Mouse (Mus musculus) brown adipose tissue, adult 24 weeks (tissue): ENCODE data around the gene Gpr150. TPM values are rescaled to one million over a fixed set of nuclear protein-coding genes. Genes with fewer than 3 reads are reported as not detected.

ENCODE experiments used
- H3K27ac ChIP-seq: fragments of 200-500 bp; replicated peaks from 2 replicates; pipeline ENCODE4 v1.5.1; 2012; ENCODE audit warnings: low read depth, mild to moderate bottlenecking, low read length
- H3K4me1 ChIP-seq: fragments of 200-500 bp; 2 replicates; pipeline ENCODE4 v1.6.1; 2012; ENCODE audit warnings: low read length, mixed read lengths; ENCODE audit not compliant: control insufficient read depth, insufficient read depth, insufficient read length
- H3K4me3 ChIP-seq: fragments of 200-500 bp; 2 replicates; pipeline ENCODE4 v1.5.1; 2012; ENCODE audit warnings: low read depth, mild to moderate bottlenecking, low read length, moderate library complexity; ENCODE audit not compliant: insufficient read depth
- polyA plus RNA-seq: library from polyadenylated mRNA; stranded (reverse); fragments of >200 nt; gene quantifications from 2 replicates; pipeline ENCODE4 v1.2.4, GENCODE M21; 2012; ENCODE audit not compliant: missing spikeins, insufficient read depth, insufficient read length

Gene Gpr150
- polyA plus RNA-seq: not detected in 2 replicates

DNA sequence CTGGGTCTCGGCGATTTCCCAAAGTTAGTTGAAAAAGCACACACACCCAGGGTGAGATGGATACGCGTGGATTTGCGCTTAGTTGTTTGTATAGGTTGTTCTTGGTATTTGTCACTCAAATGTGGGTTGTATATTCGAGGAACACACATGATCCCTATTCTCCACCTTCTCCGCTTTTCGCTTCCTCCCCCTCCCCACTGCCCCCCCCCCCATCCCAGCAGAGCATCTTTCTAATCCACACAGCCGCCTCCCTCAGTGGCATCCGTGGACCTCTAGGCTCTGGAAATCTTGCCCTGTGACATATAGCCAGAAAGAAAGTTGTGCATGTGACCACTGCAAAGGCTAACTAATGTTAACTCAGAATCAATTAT is at the start of gene Gpr150:
Gene Gpr150 (minus strand): TSS at position 101 of the 371 bp plus-strand sequence.
- Histone ChIP-seq H3K4me3 (peak within 1 kb of the TSS; percentile 51), H3K27ac (no peak within 1 kb of the TSS), H3K4me1 (peaks cover 4% of the 10 kb centered on the region; the same call in 1 of the 2 replicates)

DNA sequence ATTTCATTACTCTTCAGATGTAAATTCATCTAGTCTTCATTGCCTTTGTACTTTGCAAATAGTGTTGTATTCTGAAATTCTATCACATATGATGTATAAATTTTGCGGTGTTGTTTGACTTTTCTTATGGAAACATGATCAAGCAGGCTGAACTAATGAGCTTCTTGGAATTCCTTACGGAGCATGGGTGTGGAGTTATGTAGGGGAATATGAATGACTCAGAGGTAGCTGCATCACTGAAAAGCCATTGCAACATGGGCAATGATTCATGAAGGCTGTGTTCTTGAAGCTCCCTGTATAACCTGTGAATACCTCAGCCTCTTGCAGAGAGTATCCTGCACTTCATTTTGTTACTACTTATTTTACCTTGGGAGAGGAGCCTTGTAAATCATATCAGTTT is 45.2 kb upstream of the Gpr150 start:
- H3K4me3 ChIP-seq: no peak overlapping the region
- no peaks in the 10 kb centered on the region; the same call in 1 of the 2 replicates for H3K4me1 ChIP-seq
- H3K27ac ChIP-seq: no peak overlapping the region

DNA sequence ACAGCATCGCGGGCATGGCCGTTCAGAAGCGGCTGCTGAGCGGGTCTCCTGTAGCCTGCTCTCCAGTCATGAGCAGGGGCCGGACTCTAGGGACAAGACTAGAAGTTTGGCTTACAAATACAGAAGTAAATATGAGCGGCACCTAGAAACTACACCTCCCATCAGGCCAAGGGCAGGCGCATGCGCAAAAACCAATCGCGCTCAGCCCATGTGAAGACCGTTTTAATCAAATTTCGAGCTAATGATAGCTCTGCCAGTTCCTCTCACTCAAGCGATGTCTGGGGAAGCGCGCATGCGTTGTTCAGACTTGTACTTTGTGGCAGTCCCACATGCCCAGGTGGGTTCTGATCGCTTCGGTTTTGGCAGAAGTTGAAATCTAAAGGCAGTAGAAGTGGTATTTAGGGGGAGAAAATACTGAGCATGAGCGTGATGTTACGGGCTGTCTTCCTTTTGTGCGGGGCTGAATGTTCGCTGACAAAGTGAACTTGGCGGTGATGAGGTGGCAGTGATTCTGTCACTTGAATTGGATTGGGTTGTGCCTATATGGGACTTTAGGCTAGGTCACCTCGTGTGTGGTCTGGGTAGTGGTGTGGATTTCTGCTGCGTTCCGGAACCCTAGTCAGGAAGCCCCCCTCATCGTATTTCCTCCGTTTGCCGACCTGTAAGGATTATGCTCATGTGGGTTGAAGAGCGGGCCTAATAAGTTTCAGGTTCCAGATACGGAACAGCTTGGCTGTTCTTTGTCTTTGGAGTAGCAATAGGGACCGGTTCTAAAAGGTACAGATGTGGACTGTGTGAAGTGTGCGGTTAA is 41.9 kb upstream of the Gpr150 start, which contains the start of the genes Arsk and Ttc37:
Gene Arsk (minus strand): TSS at position 168 of the 811 bp plus-strand sequence.
Gene Ttc37 (plus strand): TSS at position 242 of the 811 bp plus-strand sequence.
- Histone ChIP-seq H3K4me3 (peak within 1 kb of the TSS; percentile 86), H3K4me1 (no peaks in the 10 kb centered on the region; the same call in 1 of the 2 replicates), H3K27ac (peak within 1 kb of the TSS; percentile 91)

DNA sequence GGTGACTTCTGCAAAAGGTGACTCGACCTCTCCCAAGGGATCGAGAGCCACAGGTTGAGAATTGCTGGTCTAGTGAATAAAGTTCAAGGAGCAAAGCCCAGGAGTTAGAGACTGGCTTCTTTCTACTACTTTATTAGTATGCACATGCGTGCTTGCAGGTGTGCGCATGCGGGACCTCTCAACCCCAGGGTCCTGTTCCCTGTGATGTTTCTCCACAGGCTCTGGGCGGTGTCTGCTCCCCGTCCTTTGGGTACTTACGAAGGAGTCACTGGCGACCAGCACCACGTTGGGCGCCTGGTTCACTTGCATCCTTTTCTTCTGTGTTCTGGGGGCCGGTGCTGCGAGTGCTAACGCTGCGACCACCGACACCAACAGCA is 41.3 kb upstream of the Gpr150 start:
- H3K27ac ChIP-seq: peak overlapping the region; percentile 23; the same call in 1 of the 2 replicates
- no peaks in the 10 kb centered on the region; the same call in 1 of the 2 replicates for H3K4me1 ChIP-seq
- H3K4me3 ChIP-seq: peak overlapping the region; percentile 81

DNA sequence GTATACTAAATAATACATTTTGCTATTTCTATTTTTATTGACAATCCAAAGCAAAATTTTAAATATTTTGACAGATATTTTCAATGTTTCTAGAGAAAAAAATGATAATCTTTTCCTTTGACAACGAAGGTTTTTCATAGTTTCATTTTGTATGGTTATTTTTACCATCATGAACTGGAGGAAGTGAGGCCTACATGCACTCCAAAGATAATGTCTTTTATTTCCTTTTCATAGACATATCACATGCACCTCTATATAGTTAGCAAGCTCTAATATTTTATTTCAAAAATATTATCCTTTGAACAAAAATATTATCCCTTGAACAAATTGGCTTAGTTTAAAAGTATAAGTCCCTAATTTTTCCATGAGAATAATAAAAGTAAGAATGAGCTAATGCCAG is 17.5 kb upstream of the Gpr150 start:
- H3K4me3 ChIP-seq: no peak overlapping the region
- no peak overlapping the region for H3K27ac ChIP-seq
- H3K4me1 ChIP-seq: no peaks in the 10 kb centered on the region

DNA sequence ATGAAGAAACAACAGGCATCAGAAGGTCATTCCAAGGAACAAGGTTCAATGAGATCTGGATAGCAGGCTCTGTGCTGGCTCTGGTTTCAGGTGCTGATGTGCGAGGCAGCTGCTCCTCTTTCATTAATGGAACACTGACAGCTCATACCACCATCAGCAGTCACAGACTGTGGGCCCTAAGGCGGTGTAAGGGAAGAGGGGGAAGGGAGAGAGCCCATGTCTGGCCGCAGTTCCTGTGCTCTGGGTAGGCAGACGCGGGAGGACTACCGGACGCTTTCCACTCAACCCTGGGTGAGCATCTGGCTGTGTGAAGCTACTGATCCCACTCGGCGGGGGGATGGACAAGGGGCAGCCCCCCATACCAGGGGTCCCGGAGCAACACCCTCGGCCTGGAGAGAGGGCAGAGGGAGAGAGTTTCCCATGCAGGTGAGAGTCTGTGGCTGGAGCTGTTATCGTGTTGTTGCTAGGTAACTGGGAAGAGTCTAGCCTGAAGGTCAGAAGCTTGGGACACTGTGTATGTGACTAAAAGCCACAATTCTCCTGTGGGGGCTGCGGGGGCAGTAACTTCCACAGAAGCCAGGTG is 7.7 kb upstream of the Gpr150 start:
- no peaks in the 10 kb centered on the region for H3K4me1 ChIP-seq
- no peak overlapping the region for H3K4me3 ChIP-seq
- H3K27ac ChIP-seq: no peak overlapping the region

DNA sequence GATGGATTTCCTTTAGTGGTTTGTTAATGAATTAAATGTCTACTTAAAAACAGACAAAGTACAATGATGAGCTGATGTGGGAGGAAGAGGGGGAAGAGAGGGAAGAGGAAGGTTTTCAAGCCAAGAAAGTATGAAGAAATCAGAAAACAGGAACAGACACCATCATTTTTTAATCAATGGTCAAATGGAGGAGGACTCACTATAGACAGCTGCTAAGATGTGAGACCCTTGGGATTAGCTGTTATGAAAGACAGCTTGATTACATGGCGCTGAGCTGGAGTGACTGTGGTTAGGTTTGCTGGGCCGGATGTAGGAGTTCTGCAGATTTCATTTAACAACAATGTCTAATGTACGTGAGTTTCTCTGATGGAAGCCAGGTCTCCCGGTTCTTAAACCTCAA is 6.8 kb upstream of the Gpr150 start:
- H3K4me1 ChIP-seq: no peaks in the 10 kb centered on the region

DNA sequence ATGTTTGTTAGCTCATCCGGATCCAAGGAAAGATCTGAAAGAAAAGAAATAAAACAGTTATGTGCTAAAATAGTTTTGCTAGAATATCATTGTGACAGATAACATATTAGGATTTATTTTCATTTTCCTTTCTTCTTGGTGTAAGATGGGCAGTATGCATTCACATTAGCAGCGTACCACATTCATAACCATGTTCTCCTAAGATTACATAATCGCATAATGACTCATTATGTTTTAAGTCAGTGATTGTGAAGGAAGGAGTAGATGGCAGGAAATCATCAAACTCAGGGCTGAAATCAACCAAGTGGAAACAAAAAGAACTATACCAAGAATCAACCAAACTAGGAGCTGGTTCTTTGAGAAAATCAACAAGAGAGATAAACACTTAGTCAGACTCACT is 5.8 kb upstream of the Gpr150 start:
- Histone ChIP-seq H3K4me3 (no peak overlapping the region), H3K4me1 (no peaks in the 10 kb centered on the region), H3K27ac (no peak overlapping the region)

More for the DNA sequence above, 6.8 kb upstream of the Gpr150 start:
- Histone ChIP-seq H3K4me3 (no peak overlapping the region), H3K27ac (no peak overlapping the region)

DNA sequence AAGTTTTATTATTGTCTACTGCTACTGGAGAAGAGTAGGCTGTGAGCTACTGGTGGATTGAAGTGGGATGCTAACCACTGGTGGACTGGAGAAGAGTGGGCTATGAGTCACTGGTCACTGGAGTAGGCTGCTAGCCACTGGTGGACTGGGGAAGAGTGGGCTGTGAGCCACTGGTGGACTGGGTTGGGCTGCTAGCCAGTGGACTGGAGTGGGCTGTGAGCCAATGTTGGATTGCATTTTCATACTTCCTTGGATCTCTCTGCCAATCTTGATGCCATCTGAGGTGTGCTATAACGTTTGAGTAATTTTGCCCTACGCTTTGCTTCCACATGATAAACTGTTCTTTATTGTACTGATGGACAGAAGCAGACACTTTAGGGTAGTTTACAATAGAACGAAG is 5.3 kb upstream of the Gpr150 start:
- Histone ChIP-seq H3K4me3 (no peak overlapping the region), H3K4me1 (no peaks in the 10 kb centered on the region), H3K27ac (no peak overlapping the region)

DNA sequence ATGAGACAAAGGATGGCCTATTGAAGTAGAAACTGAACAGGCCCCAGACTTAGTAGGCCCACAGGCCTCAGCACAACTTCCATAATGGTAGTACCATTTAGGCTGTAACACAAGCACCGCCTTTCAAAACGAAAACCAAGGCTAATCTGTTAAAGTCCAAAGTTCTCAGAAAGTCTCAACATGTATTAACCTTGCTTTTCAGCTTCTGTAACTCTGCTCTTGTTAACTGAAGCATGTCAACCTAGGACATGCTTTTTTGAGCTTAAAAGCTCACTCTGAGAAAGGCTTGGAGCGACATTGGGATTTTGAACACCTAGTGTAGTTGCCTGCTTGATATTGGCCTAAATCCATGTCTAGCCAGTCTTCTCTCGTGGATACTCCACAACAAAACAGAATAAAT is 2.8 kb upstream of the Gpr150 start:
- H3K27ac ChIP-seq: no peak overlapping the region
- H3K4me1 ChIP-seq: peaks cover 4% of the 10 kb centered on the region; the same call in 1 of the 2 replicates
- no peak overlapping the region for H3K4me3 ChIP-seq

DNA sequence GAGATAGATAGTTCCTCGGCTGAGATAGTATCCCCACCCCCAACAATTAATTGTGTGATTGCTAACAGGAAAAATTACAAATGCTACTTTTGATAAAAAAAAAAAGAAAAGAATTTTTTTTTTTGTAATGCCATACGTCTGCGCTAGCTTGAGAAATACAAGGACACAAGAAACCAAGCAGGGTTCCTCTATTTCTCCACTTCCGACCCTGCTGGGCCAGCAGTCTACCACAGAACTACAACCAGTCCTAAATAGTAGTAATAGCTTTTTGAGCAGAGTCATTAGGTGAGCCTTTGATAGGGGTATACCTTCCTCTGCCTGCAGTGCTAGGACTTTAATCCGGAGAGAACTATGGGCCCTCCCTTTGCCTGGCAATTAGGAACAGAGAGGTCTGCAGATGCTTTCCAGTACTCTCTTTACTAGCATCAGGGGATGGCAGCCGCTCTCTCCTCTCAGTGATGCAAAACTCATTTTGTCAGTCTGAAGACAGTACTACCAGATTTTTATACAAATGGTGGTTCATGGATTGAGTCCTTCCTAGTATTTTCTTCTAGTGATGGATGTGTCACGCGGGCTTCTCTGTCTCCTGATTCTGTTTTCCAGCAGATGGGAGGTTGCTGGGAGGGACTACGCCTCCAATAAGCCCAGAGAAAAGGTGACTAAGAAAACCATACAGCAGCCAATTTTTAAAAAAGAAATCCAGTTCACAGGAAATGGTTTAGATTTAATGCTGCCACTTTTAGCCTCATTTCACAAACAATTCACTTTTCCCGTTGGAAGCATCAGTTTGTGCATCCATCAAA is 672 bp upstream of the Gpr150 start:
- peaks cover 4% of the 10 kb centered on the region; the same call in 1 of the 2 replicates for H3K4me1 ChIP-seq
- H3K27ac ChIP-seq: no peak overlapping the region
- H3K4me3 ChIP-seq: no peak overlapping the region

DNA sequence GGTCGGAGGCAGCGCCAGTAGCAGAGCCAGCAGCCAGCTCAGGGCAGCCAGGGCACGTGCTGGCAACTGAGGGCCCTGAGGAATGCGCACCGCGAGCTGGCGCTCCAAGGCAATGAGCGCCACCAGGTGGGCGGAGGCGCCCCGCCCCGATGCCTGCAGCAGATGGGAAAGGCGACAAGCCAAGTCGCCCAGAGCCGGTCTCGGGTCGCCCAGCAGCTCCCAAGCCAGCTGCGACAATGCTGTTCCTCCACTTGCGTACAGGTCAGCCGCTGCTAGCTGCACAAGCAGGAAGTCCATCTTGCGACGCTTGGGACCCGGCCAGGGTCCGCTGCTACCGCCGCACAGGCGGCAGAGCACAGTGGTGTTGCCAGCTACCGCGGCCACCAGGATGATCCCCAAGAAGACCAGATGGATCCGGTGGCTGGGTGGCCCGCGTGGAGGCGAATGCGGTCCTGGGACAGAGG is 503 bp downstream of the Gpr150 start:
- peaks cover 4% of the 10 kb centered on the region; the same call in 1 of the 2 replicates for H3K4me1 ChIP-seq
- H3K27ac ChIP-seq: no peak overlapping the region
- H3K4me3 ChIP-seq: peak overlapping the region; percentile 51

DNA sequence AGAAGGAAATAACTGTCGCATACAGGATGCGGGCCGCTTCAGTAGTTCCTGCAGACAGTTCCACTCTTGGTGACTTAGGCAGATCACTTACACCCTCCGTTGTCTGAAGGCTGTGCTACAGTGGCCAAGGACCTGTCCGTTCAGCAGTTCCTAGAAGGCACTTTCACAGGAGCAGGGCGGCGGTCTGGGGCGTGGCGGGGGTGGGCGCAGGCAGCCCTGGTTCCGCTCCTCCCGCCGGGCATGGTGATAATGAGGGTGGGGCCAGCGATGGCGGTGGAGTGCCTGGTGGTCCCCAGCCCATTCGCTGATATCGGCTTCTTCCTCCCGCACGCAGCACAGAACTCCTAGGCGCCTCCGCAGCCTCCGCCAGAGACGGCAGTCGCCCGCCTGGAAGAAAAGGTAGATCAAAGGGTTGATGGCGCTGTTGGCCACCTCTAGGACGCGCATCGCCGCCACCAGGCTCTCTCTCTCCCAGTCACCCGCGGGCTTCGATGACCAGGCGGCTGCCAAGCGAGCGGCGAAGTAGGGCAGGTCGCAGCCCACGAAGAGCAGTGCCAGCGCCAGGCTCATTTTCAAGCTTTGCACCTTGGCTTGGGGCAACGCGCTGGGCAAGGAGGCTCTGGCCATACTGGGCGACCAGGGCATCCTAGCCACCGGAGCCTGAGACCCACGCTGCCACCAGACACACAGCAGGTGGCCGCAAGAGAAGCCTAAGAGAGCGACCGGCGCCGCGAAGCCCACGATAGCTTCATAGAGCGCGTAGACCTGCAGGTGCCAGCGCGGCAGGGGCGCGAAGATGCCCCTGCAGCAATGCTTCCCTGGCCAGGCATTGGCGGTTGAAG is 1.2 kb downstream of the Gpr150 start:
- Histone ChIP-seq H3K4me3 (peak overlapping the region; percentile 51), H3K4me1 (peaks cover 4% of the 10 kb centered on the region; the same call in 1 of the 2 replicates), H3K27ac (no peak overlapping the region)

DNA sequence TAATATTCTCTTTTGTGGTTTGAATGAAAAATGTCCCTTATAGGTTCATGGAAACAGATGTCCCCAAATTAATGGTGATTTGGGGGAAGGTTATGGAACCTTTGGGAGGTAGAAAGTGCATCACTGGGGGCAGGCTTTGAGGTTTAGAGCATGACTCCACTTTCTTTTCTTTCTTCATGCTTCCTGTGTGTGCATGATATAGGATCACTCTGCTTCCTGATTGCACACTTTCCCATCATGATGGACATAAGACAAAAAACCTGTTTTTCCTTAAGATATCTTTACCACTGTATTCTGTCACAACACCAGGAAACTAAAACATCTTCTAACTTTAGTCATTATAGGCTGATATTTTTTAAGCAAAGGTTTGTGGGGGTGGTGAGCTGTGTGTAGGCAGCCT is 11.8 kb downstream of the Gpr150 start:
- Histone ChIP-seq H3K27ac (no peak overlapping the region), H3K4me1 (no peaks in the 10 kb centered on the region), H3K4me3 (no peak overlapping the region)
